Mouse (Mus musculus): ENCODE results near the gene Lrrc34.

DNA sequence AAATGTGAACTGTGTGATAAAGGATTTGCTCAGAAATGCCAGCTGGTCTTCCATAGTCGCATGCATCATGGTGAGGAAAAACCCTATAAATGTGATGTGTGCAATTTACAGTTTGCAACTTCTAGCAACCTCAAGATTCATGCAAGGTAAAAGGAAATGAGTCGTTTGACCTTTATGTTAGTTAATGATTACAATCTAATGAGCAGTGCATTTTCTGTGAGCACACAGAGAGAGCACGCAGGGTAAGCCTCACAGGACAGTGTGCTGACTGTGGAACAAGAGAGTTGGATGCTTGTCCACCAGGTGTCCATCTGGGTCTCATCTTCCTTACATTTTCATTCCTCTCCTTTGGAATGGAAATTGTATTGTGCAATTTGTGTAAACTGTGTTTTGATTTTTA lies 38.7 kb downstream of the Lrrc34 start:
- no peak for TF ChIP-seq POLR2A (IDR thresholded peaks at IDR 0.05; ENCODE audit: low read depth, low read length)
- no peak for TF ChIP-seq CTCF (IDR thresholded peaks at IDR 0.05; ENCODE audit: borderline replicate concordance, insufficient read depth, low read length)

Measured in embryonic fibroblast, embryonic 13.5 days (primary cell).